Mouse (Mus musculus) hindbrain, postnatal 0 days (tissue): ENCODE results near the gene Cyb561. TPM values are rescaled to one million over a fixed set of nuclear protein-coding genes. Genes with fewer than 3 reads are reported as not detected.

Experiments
- ATAC-seq: fragments of 200-750 bp; cut with Nextera tagmentation; 2 replicates; pipeline ENCODE4 v1.8.0; 2017; ENCODE audit warnings: mild to moderate bottlenecking, moderate TSS enrichment, moderate library complexity
- DNase-seq: peaks from one replicate; pipeline ENCODE4 v3.0.0-alpha.2; 2015; ENCODE audit warnings: low spot score
- H3K27ac ChIP-seq: fragments of 300-500 bp; sonication (generic); 2 replicates; pipeline ENCODE4 v1.5.1; 2014; ENCODE audit warnings: mild to moderate bottlenecking
- H3K27me3 ChIP-seq: fragments of 300-500 bp; sonication (generic); 2 replicates; pipeline ENCODE4 v1.6.1; 2014; ENCODE audit warnings: low read length, mixed read lengths; ENCODE audit not compliant: insufficient read depth
- H3K36me3 ChIP-seq: fragments of 300-500 bp; sonication (generic); 2 replicates; pipeline ENCODE4 v1.6.1; 2014; ENCODE audit warnings: low read length, mixed read lengths; ENCODE audit not compliant: insufficient read depth
- H3K4me1 ChIP-seq: fragments of 300-500 bp; sonication (generic); 2 replicates; pipeline ENCODE4 v1.6.1; 2014; ENCODE audit warnings: antibody characterized with exemption, low read length, mixed read lengths; ENCODE audit not compliant: insufficient read depth
- H3K4me2 ChIP-seq: fragments of 300-500 bp; sonication (generic); 2 replicates; pipeline ENCODE4 v1.6.1; 2014; ENCODE audit warnings: low read depth, mild to moderate bottlenecking, low read length, moderate library complexity, mixed read lengths
- H3K4me3 ChIP-seq: fragments of 300-500 bp; sonication (generic); 2 replicates; pipeline ENCODE4 v1.5.1; 2014; ENCODE audit warnings: low read length
- H3K9ac ChIP-seq: fragments of 300-500 bp; sonication (generic); replicated peaks from 2 replicates; pipeline ENCODE4 v1.6.1; 2014; ENCODE audit warnings: mild to moderate bottlenecking, low read length, moderate library complexity, mixed read lengths
- H3K9me3 ChIP-seq: fragments of 300-500 bp; sonication (generic); 2 replicates; pipeline ENCODE4 v1.6.1; 2016; ENCODE audit warnings: low read length, mixed read lengths
- CTCF ChIP-seq: IDR thresholded peaks from 2 replicates; pipeline ENCODE4 v1.5.1; 2016; ENCODE audit warnings: antibody characterized with exemption, control low read depth, low read depth
- WGBS: fragments of 180-500 bp; shearing (Covaris S2); extraction: QIAGEN DNeasy Blood & Tissue Kit; methylation state at CpG from one replicate; pipeline ENCODE4 v1.1.7; 2014; 5-methylcytosine and 5-hydroxymethylcytosine counted together
- polyA plus RNA-seq: library from polyadenylated mRNA; unstranded; fragments of >200 nt; fragmentation: Nextera tagmentation; extraction: Ambion mirVana; gene quantifications from 2 replicates; pipeline ENCODE4 v1.2.1, GENCODE M21; 2015
- total RNA-seq: library from RNA; depleted of rRNA; stranded (reverse); fragments of >200 nt; gene quantifications from 2 replicates; pipeline ENCODE4 v1.2.3, GENCODE M21; 2014

Cyb561 gene
- total and polyA plus RNA-seq, 2 experiments from 2014 or later, result 52.9 to 57.8 TPM

GRCm38 (mm10) chr11:105913580-105913979, 39.6 kb downstream of the Cyb561 start:
- 49% methylated on average over 5 of the region's 5 CpGs for WGBS
- peaks cover 37% of the 10 kb centered on the region; the same call in 1 of the 2 replicates for H3K36me3 ChIP-seq
- TF ChIP-seq CTCF, result no peak

DNA sequence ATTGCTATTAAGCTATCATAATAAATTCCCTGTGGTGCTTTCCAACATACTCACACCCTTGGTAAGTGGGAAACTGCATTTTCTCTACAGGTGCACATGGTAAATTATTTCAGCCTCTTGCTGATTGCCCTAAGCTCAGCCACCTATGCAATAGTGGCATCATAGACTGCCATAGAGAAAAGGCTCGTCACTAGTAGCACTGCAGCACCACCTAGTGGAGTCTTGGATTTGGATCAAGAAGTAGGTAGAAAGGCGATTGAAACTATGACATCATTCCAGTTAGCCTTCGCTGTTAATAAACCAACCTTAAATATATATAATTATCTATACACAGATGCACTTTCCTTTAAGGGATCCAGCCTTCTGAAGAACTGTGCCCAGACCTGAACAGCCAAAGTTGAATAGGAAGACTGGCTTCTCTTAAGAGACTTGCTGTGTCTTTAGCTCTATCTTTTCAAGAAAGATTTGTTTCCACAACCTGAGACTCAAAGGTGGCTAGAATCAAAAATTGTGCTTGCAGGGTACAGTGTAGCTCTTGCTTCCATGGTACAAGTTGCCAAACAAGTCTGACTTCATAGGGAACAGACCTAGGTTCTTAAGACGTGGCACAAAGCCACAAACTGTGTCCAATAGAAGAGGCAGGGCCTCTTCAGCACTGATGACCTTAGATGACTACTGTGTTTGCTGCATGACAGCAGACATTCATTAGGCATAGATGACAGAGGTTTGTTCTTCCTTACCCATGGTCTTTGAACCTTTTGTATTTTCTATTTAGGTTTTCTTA, 41.4 kb downstream of the Cyb561 start:
- no peak overlapping the region for H3K27ac ChIP-seq
- no peaks in the 10 kb centered on the region for H3K27me3 ChIP-seq
- H3K9me3 ChIP-seq, result no peaks in the 10 kb centered on the region
- DNase-seq (peak; percentile 93), ATAC-seq (peak; percentile 85)
- 33% methylated on average over 4 of the region's 4 CpGs for WGBS
- no peak overlapping the region for H3K4me3 ChIP-seq
- peak; percentile 94 for TF ChIP-seq CTCF
- no peak overlapping the region for H3K4me2 ChIP-seq
- H3K36me3 ChIP-seq, result peaks cover 34% of the 10 kb centered on the region; the same call in 1 of the 2 replicates
- H3K4me1 ChIP-seq, result no peaks in the 10 kb centered on the region
- no peak overlapping the region for H3K9ac ChIP-seq

More at GRCm38 (mm10) chr11:105913580-105913979, 39.6 kb downstream of the Cyb561 start:
- H3K27ac ChIP-seq, result no peak overlapping the region
- H3K9ac ChIP-seq, result no peak overlapping the region
- H3K4me2 ChIP-seq, result no peak overlapping the region
- H3K9me3 ChIP-seq, result no peaks in the 10 kb centered on the region
- H3K4me1 ChIP-seq, result no peaks in the 10 kb centered on the region
- ATAC-seq (no peak), DNase-seq (no peak)
- H3K4me3 ChIP-seq, result no peak overlapping the region
- H3K27me3 ChIP-seq, result no peaks in the 10 kb centered on the region

GRCm38 (mm10) chr11:105911149-105911548, 42.0 kb downstream of the Cyb561 start:
- no peak overlapping the region for H3K4me2 ChIP-seq
- no peak overlapping the region for H3K27ac ChIP-seq

DNA sequence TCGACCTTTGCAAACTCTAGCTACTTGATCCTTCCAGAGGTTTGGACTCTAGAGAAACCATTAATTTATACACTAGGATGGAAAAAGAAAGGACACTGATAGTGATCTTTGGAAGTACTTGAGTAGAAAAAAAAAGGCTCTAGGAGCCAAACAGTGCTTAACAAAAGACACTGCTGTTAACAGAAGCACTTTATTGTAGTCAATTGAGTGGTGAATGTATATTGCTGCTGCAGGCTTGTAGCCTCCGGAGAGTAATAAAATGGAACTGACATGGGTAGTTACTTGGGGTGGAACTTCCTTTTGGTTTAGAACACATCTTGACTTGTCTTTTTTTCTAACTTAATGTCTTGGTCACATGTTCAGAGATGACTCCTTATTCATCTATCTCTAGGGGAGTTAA, 43.5 kb downstream of the Cyb561 start:
- ATAC-seq (no peak), DNase-seq (no peak)
- no peaks in the 10 kb centered on the region for H3K4me1 ChIP-seq
- no peak overlapping the region for H3K4me2 ChIP-seq
- TF ChIP-seq CTCF, result no peak
- no peak overlapping the region for H3K27ac ChIP-seq
- H3K36me3 ChIP-seq, result peaks cover 26% of the 10 kb centered on the region
- no peaks in the 10 kb centered on the region for H3K27me3 ChIP-seq
- no peaks in the 10 kb centered on the region for H3K9me3 ChIP-seq
- H3K9ac ChIP-seq, result no peak overlapping the region
- 65% methylated on average over 2 of the region's 2 CpGs for WGBS
- H3K4me3 ChIP-seq, result no peak overlapping the region

More at GRCm38 (mm10) chr11:105911149-105911548, 42.0 kb downstream of the Cyb561 start:
- Histone ChIP-seq H3K9me3 (no peaks in the 10 kb centered on the region), H3K27me3 (no peaks in the 10 kb centered on the region), H3K4me3 (no peak overlapping the region), H3K4me1 (no peaks in the 10 kb centered on the region), H3K9ac (no peak overlapping the region), H3K36me3 (peaks cover 29% of the 10 kb centered on the region; the same call in 1 of the 2 replicates)
- ATAC-seq, result no peak
- no peak for DNase-seq
- TF ChIP-seq CTCF, result no peak

DNA sequence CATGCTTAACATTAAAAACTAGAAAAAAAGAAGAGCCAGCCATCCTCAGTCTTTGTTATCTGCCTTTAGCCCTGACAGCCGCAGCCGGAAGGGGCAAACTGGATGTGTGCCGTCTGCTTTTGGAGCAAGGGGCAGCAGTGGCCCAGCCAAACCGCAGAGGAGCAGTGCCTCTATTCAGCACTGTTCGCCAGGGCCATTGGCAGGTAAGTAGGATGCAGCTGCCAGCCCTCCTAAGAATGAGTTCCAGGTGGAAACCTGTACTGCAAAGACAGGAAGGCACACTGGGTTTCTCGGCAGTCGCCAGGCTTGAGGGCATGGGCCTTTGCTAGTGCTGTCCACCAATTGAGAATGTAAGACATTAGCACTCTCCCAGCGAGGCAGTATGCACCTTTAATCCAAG, 44.2 kb downstream of the Cyb561 start:
- no peak overlapping the region for H3K4me2 ChIP-seq
- no peak overlapping the region for H3K4me3 ChIP-seq
- peaks cover 24% of the 10 kb centered on the region for H3K36me3 ChIP-seq
- H3K9ac ChIP-seq, result no peak overlapping the region
- H3K9me3 ChIP-seq, result no peaks in the 10 kb centered on the region
- 81% methylated on average over 8 of the region's 8 CpGs for WGBS
- DNase-seq (no peak), ATAC-seq (no peak)
- H3K27me3 ChIP-seq, result no peaks in the 10 kb centered on the region
- TF ChIP-seq CTCF, result no peak
- H3K4me1 ChIP-seq, result no peaks in the 10 kb centered on the region
- H3K27ac ChIP-seq, result no peak overlapping the region

- 74% methylated on average over 1 of the region's 1 CpGs for WGBS
- no peak overlapping the region for H3K27ac ChIP-seq
- H3K27me3 ChIP-seq, result no peaks in the 10 kb centered on the region
- H3K9ac ChIP-seq, result no peak overlapping the region
- no peak for DNase-seq
- H3K4me2 ChIP-seq, result no peak overlapping the region
- no peaks in the 10 kb centered on the region for H3K4me1 ChIP-seq
- ATAC-seq, result no peak
- H3K4me3 ChIP-seq, result no peak overlapping the region
- no peaks in the 10 kb centered on the region for H3K9me3 ChIP-seq
- H3K36me3 ChIP-seq, result peaks cover 12% of the 10 kb centered on the region
- TF ChIP-seq CTCF, result no peak
These were observed 45.8 kb downstream of the Cyb561 start for GRCm38 (mm10) chr11:105907381-105907780.

GRCm38 (mm10) chr11:105905529-105906213, 47.5 kb downstream of the Cyb561 start:
- H3K4me3 ChIP-seq, result no peak overlapping the region
- H3K27ac ChIP-seq, result no peak overlapping the region
- H3K4me1 ChIP-seq, result no peaks in the 10 kb centered on the region
- H3K27me3 ChIP-seq, result no peaks in the 10 kb centered on the region
- no peak overlapping the region for H3K4me2 ChIP-seq
- H3K9ac ChIP-seq, result no peak overlapping the region
- no peaks in the 10 kb centered on the region for H3K9me3 ChIP-seq
- WGBS, result 63% methylated on average over 4 of the region's 4 CpGs
- peaks cover 12% of the 10 kb centered on the region for H3K36me3 ChIP-seq
- ATAC-seq, result no peak
- no peak for TF ChIP-seq CTCF
- no peak for DNase-seq
